Mouse (Mus musculus) hindbrain, embryonic 15.5 days (tissue): ENCODE measurements around the gene Pde4a. TPM values are rescaled to one million over a fixed set of nuclear protein-coding genes. Genes with fewer than 3 reads are reported as not detected.

Experiments used
- ATAC-seq: fragments of 200-750 bp; cut with Nextera tagmentation; 2 replicates; pipeline ENCODE4 v1.8.0; 2017; ENCODE audit warnings: low read depth, moderate number of reproducible peaks, moderate TSS enrichment; ENCODE audit not compliant: low FRiP score
- H3K27ac ChIP-seq: fragments of 300-500 bp; sonication (generic); replicated peaks from 2 replicates; pipeline ENCODE4 v1.5.1; 2015; ENCODE audit warnings: mild to moderate bottlenecking, inconsistent platforms
- H3K27me3 ChIP-seq: fragments of 300-500 bp; sonication (generic); 2 replicates; pipeline ENCODE4 v1.6.1; 2015; ENCODE audit warnings: control low read depth, inconsistent platforms
- H3K36me3 ChIP-seq: fragments of 300-500 bp; sonication (generic); 2 replicates; pipeline ENCODE4 v1.6.1; 2015; ENCODE audit warnings: control low read depth, inconsistent platforms
- H3K4me1 ChIP-seq: fragments of 300-500 bp; sonication (generic); replicated peaks from 2 replicates; pipeline ENCODE4 v1.6.1; 2015; ENCODE audit warnings: control low read depth, inconsistent platforms
- H3K4me2 ChIP-seq: fragments of 300-500 bp; sonication (generic); 2 replicates; pipeline ENCODE4 v1.6.1; 2015; ENCODE audit warnings: moderate library complexity, mild to moderate bottlenecking, inconsistent platforms
- H3K4me3 ChIP-seq: fragments of 300-500 bp; sonication (generic); 2 replicates; pipeline ENCODE4 v1.5.1; 2015; ENCODE audit warnings: mild to moderate bottlenecking, inconsistent platforms
- H3K9ac ChIP-seq: fragments of 300-500 bp; sonication (generic); 2 replicates; pipeline ENCODE4 v1.6.1; 2015; ENCODE audit warnings: inconsistent platforms
- H3K9me3 ChIP-seq: fragments of 300-500 bp; sonication (generic); 2 replicates; pipeline ENCODE4 v1.6.1; 2016; ENCODE audit warnings: control low read depth, inconsistent platforms
- WGBS: fragments of 180-500 bp; shearing (Covaris S2); methylation state at CpG from one replicate; pipeline ENCODE4 v1.1.7; 2015; 5-methylcytosine and 5-hydroxymethylcytosine counted together
- polyA plus RNA-seq: library from polyadenylated mRNA; unstranded; fragments of >200 nt; fragmentation: Nextera tagmentation; extraction: Ambion mirVana; gene quantifications from 2 replicates; pipeline ENCODE4 v1.2.1, GENCODE M21; 2015

The Pde4a gene
- polyA plus RNA-seq, 1 experiment from 2014 or later, result 41.0 TPM

- Histone ChIP-seq H3K36me3 (no peaks in the 10 kb centered on the region), H3K9me3 (no peaks in the 10 kb centered on the region), H3K4me1 (peaks cover 26% of the 10 kb centered on the region), H3K9ac (no peak overlapping the region), H3K4me3 (peak overlapping the region; percentile 23), H3K4me2 (peak overlapping the region; percentile 52), H3K27me3 (no peaks in the 10 kb centered on the region), H3K27ac (no peak overlapping the region)
- WGBS, result 2% methylated on average over 11 of the region's 11 CpGs
- no peak for ATAC-seq
These were observed 12.8 kb upstream of the Pde4a start for GRCm38 (mm10) chr9:21152715-21153114.

- WGBS, result 9% methylated on average over 12 of the region's 12 CpGs
- ATAC-seq, result no peak
- peak overlapping the region; percentile 23 for H3K4me3 ChIP-seq
- no peaks in the 10 kb centered on the region for H3K36me3 ChIP-seq
- H3K27me3 ChIP-seq, result no peaks in the 10 kb centered on the region
- no peak overlapping the region for H3K27ac ChIP-seq
- H3K4me2 ChIP-seq, result peak overlapping the region; percentile 52
- peaks cover 20% of the 10 kb centered on the region for H3K4me1 ChIP-seq
- H3K9ac ChIP-seq, result peak overlapping the region; percentile 5; the same call in 1 of the 2 replicates
- H3K9me3 ChIP-seq, result no peaks in the 10 kb centered on the region
These were observed 12.2 kb upstream of the Pde4a start for GRCm38 (mm10) chr9:21153331-21153730.

GRCm38 (mm10) chr9:21153833-21154232, 11.7 kb upstream of the Pde4a start:
- H3K4me1 ChIP-seq, result peaks cover 15% of the 10 kb centered on the region
- no peak overlapping the region for H3K27ac ChIP-seq
- H3K4me2 ChIP-seq, result peak overlapping the region; percentile 52
- H3K9me3 ChIP-seq, result no peaks in the 10 kb centered on the region
- peak overlapping the region; percentile 23; the same call in 1 of the 2 replicates for H3K4me3 ChIP-seq
- ATAC-seq, result no peak
- whole genome bisulfite sequencing, result 20% methylated on average over 5 of the region's 5 CpGs
- no peaks in the 10 kb centered on the region for H3K27me3 ChIP-seq
- peak overlapping the region; percentile 5; the same call in 1 of the 2 replicates for H3K9ac ChIP-seq
- H3K36me3 ChIP-seq, result no peaks in the 10 kb centered on the region

GRCm38 (mm10) chr9:21154787-21155186, 10.7 kb upstream of the Pde4a start:
- WGBS, result 94% methylated on average over 3 of the region's 3 CpGs
- Histone ChIP-seq H3K9ac (no peak overlapping the region), H3K4me1 (peaks cover 10% of the 10 kb centered on the region), H3K27me3 (no peaks in the 10 kb centered on the region), H3K27ac (no peak overlapping the region), H3K4me3 (no peak overlapping the region), H3K4me2 (no peak overlapping the region), H3K36me3 (no peaks in the 10 kb centered on the region), H3K9me3 (no peaks in the 10 kb centered on the region)
- no peak for ATAC-seq

- H3K27me3 ChIP-seq, result peaks cover 40% of the 10 kb centered on the region
- peak overlapping the region; percentile 56 for H3K9ac ChIP-seq
- ATAC-seq, result peak; percentile 47
- H3K27ac ChIP-seq, result peak overlapping the region; percentile 20; the same call in 1 of the 2 replicates
- peak overlapping the region; percentile 48 for H3K4me3 ChIP-seq
- H3K4me1 ChIP-seq, result peaks cover 27% of the 10 kb centered on the region
- peak overlapping the region; percentile 80 for H3K4me2 ChIP-seq
- WGBS, result under 1% methylated on average over 52 of the region's 52 CpGs
- H3K9me3 ChIP-seq, result no peaks in the 10 kb centered on the region
- H3K36me3 ChIP-seq, result no peaks in the 10 kb centered on the region
These were observed 4.2 kb upstream of the Pde4a start for GRCm38 (mm10) chr9:21161209-21161909.

- Histone ChIP-seq H3K27me3 (peaks cover 52% of the 10 kb centered on the region), H3K4me1 (peaks cover 36% of the 10 kb centered on the region), H3K9me3 (no peaks in the 10 kb centered on the region), H3K4me2 (peak overlapping the region; percentile 59), H3K4me3 (no peak overlapping the region), H3K36me3 (no peaks in the 10 kb centered on the region), H3K9ac (no peak overlapping the region), H3K27ac (no peak overlapping the region)
- ATAC-seq, result no peak
- 39% methylated on average over 11 of the region's 11 CpGs for WGBS
These were observed 2.1 kb upstream of the Pde4a start for GRCm38 (mm10) chr9:21163086-21164050.

- no peak for ATAC-seq
- H3K9me3 ChIP-seq, result no peaks in the 10 kb centered on the region
- H3K4me1 ChIP-seq, result peaks cover 36% of the 10 kb centered on the region
- peak overlapping the region; percentile 59 for H3K4me2 ChIP-seq
- H3K27ac ChIP-seq, result no peak overlapping the region
- H3K9ac ChIP-seq, result no peak overlapping the region
- WGBS, result under 1% methylated on average over 26 of the region's 26 CpGs
- no peaks in the 10 kb centered on the region for H3K36me3 ChIP-seq
- H3K4me3 ChIP-seq, result peak overlapping the region; percentile 49
- H3K27me3 ChIP-seq, result peaks cover 52% of the 10 kb centered on the region
These were observed 1.4 kb upstream of the Pde4a start for GRCm38 (mm10) chr9:21164072-21164471.

- H3K9me3 ChIP-seq, result no peaks in the 10 kb centered on the region
- no peaks in the 10 kb centered on the region for H3K36me3 ChIP-seq
- peak overlapping the region; percentile 59 for H3K4me2 ChIP-seq
- H3K4me3 ChIP-seq, result peak overlapping the region; percentile 49
- peaks cover 34% of the 10 kb centered on the region for H3K4me1 ChIP-seq
- H3K27me3 ChIP-seq, result peaks cover 46% of the 10 kb centered on the region
- no peak overlapping the region for H3K27ac ChIP-seq
- WGBS, result under 1% methylated on average over 46 of the region's 47 CpGs
- ATAC-seq, result peak; percentile 2; the same call in 1 of the 2 replicates
- peak overlapping the region; percentile 2; the same call in 1 of the 2 replicates for H3K9ac ChIP-seq
These were observed 488 bp downstream of the Pde4a start for GRCm38 (mm10) chr9:21165952-21166451.

GRCm38 (mm10) chr9:21166516-21166915, 1.0 kb downstream of the Pde4a start:
- ATAC-seq, result no peak
- Histone ChIP-seq H3K27ac (no peak overlapping the region), H3K4me2 (peak overlapping the region; percentile 59), H3K4me1 (peaks cover 33% of the 10 kb centered on the region), H3K27me3 (peaks cover 46% of the 10 kb centered on the region), H3K4me3 (peak overlapping the region; percentile 49), H3K36me3 (no peaks in the 10 kb centered on the region), H3K9ac (no peak overlapping the region), H3K9me3 (no peaks in the 10 kb centered on the region)
- 29% methylated on average over 3 of the region's 3 CpGs for WGBS

- H3K4me2 ChIP-seq, result peak overlapping the region; percentile 24
- no peak for ATAC-seq
- WGBS, result 67% methylated on average over 10 of the region's 10 CpGs
- H3K4me1 ChIP-seq, result peaks cover 33% of the 10 kb centered on the region
- no peaks in the 10 kb centered on the region for H3K9me3 ChIP-seq
- no peak overlapping the region for H3K4me3 ChIP-seq
- no peaks in the 10 kb centered on the region for H3K36me3 ChIP-seq
- H3K27ac ChIP-seq, result peak overlapping the region; percentile 48
- no peak overlapping the region for H3K9ac ChIP-seq
- peaks cover 44% of the 10 kb centered on the region for H3K27me3 ChIP-seq
These were observed 1.9 kb downstream of the Pde4a start for GRCm38 (mm10) chr9:21167140-21168097.
